25 mouse cellular contexts compared by ENCODE assay signal in genomic region chr13:23427401-23427910, GRCm38 (mm10). TPM values are rescaled to one million over a fixed set of nuclear protein-coding genes. Genes with fewer than 3 reads are reported as not detected.
DNase-seq lines count a peak whose midpoint lies in the region; ATAC-seq and TF ChIP-seq lines count a peak whose summit lies in the region.
"Had no signal": no experiment of that assay in that cellular context is flagged by ENCODE, and none has a peak within 500 bp of the region (broad histone marks: within the 10 kb centered on the region; RNA-seq: fewer than 3 reads in every experiment).

No protein-coding gene starts in this region.

- H3K9ac ChIP-seq in liver, embryonic 11.5 days (ENCODE audit: low read depth, low read length): no peak overlapping the region
- no peak overlapping the region for H3K9ac ChIP-seq in liver, embryonic 14.5 days (replicated peaks)
- no peak overlapping the region for H3K9ac ChIP-seq in midbrain, embryonic 11.5 days (ENCODE audit: low read length)
- H3K9ac ChIP-seq: embryonic facial prominence, embryonic 12.5 days; kidney, embryonic 15.5 days had no signal

- H3K9me3 ChIP-seq in liver, embryonic 11.5 days (ENCODE audit: control insufficient read depth, low read length): no peaks in the 10 kb centered on the region
- no peaks in the 10 kb centered on the region for H3K9me3 ChIP-seq in liver, embryonic 14.5 days (ENCODE audit: control insufficient read depth, low read length)
- no peaks in the 10 kb centered on the region for H3K9me3 ChIP-seq in midbrain, embryonic 11.5 days (ENCODE audit: control insufficient read depth, low read length)
- H3K9me3 ChIP-seq: embryonic facial prominence, embryonic 12.5 days; kidney, embryonic 15.5 days had no signal

- H3K36me3 ChIP-seq in liver, embryonic 11.5 days (ENCODE audit: control insufficient read depth, insufficient read depth, low read length): no peaks in the 10 kb centered on the region; the same call in 1 of the 2 replicates
- H3K36me3 ChIP-seq in liver, embryonic 14.5 days (replicated peaks; ENCODE audit: control insufficient read depth, insufficient read depth, low read depth): no peaks in the 10 kb centered on the region
- H3K36me3 ChIP-seq in midbrain, embryonic 11.5 days (ENCODE audit: control insufficient read depth, insufficient read depth, low read length): no peaks in the 10 kb centered on the region
- H3K36me3 ChIP-seq: embryonic facial prominence, embryonic 12.5 days had no signal

- peak; percentile 12 for DNase-seq in cerebellum, adult 9-10 months
- no peak for DNase-seq in cerebellum, adult 18-20 months
- no peak for DNase-seq in liver, embryonic 11.5 days (ENCODE audit: low spot score)
- DNase-seq in liver (no peak), MEL-GATA-1-ER (ENCODE audit: extremely low read depth, low read depth) (peak; percentile 46)
- DNase-seq in liver, embryonic 14.5 days (ENCODE audit: low read depth in 3 of 3, low spot score in 3 of 3): no peak
- no peak for DNase-seq in midbrain, embryonic 11.5 days (ENCODE audit: low spot score, missing footprints)
- DNase-seq in gastrocnemius, adult 18-20 months (ENCODE audit: low spot score): no peak
- DNase-seq: adrenal gland, postnatal 14 days; cerebellum, postnatal 10 days; gastrocnemius, postnatal 25 days; layer of hippocampus, adult 9-11 months; thymus, postnatal 25 days had no signal

- H3K27ac ChIP-seq in liver, embryonic 11.5 days (ENCODE audit: low read depth, low read length): no peak overlapping the region
- no peak overlapping the region for H3K27ac ChIP-seq in liver, embryonic 14.5 days
- no peak overlapping the region for H3K27ac ChIP-seq in midbrain, embryonic 11.5 days (ENCODE audit: low read depth, low read length)
- H3K27ac ChIP-seq: embryonic facial prominence, embryonic 12.5 days; kidney, embryonic 15.5 days; macrophage had no signal

- H3K4me1 ChIP-seq in liver, embryonic 11.5 days (replicated peaks; ENCODE audit: control insufficient read depth, insufficient read depth, low read length): peaks cover 17% of the 10 kb centered on the region
- H3K4me1 ChIP-seq in liver, embryonic 14.5 days (replicated peaks; ENCODE audit: control insufficient read depth in 2 of 2, insufficient read depth in 2 of 2, low read length in 1 of 2): peaks cover 12 to 23% of the 10 kb centered on the region in 2 experiments
- H3K4me1 ChIP-seq in midbrain, embryonic 11.5 days (ENCODE audit: control insufficient read depth, insufficient read depth, low read length): peaks cover 11% of the 10 kb centered on the region

- 62% methylated on average over 10 of the region's 10 CpGs for WGBS in liver, embryonic 11.5 days
- WGBS in liver, embryonic 14.5 days (ENCODE audit: insufficient replicate concordance): 66% methylated on average over 10 of the region's 10 CpGs
- WGBS in midbrain, embryonic 11.5 days: 69% methylated on average over 10 of the region's 10 CpGs

- ATAC-seq in liver, embryonic 11.5 days (replicated peaks; ENCODE audit: low FRiP score): no peak
- ATAC-seq in liver, embryonic 14.5 days (ENCODE audit: insufficient read depth): no peak
- ATAC-seq in midbrain, embryonic 11.5 days (ENCODE audit: low FRiP score): no peak
- ATAC-seq: forebrain, embryonic 16.5 days; intestine, postnatal 0 days; lung, postnatal 0 days had no signal

- H3K27me3 ChIP-seq in liver, embryonic 11.5 days (replicated peaks; ENCODE audit: control insufficient read depth, insufficient read depth, low read length): no peaks in the 10 kb centered on the region
- no peaks in the 10 kb centered on the region for H3K27me3 ChIP-seq in liver, embryonic 14.5 days (ENCODE audit: control insufficient read depth, insufficient read depth, low read length)
- no peaks in the 10 kb centered on the region for H3K27me3 ChIP-seq in midbrain, embryonic 11.5 days (ENCODE audit: control insufficient read depth, insufficient read depth, low read length)
- H3K27me3 ChIP-seq: embryonic facial prominence, embryonic 12.5 days; kidney, embryonic 15.5 days had no signal

- TF ChIP-seq EP300 in liver, embryonic 14.5 days (IDR thresholded peaks at IDR 0.05; ENCODE audit: low read depth): no peak

- H3K4me2 ChIP-seq in liver, embryonic 11.5 days: peak overlapping the region; percentile 59
- H3K4me2 ChIP-seq in liver, embryonic 14.5 days (ENCODE audit: low read depth): peak overlapping the region; percentile 29; the same call in 1 of the 2 replicates
- no peak overlapping the region for H3K4me2 ChIP-seq in midbrain, embryonic 11.5 days

- no peak for TF ChIP-seq CTCF in liver, embryonic 14.5 days (IDR thresholded peaks at IDR 0.05; ENCODE audit: low read depth)

- peak overlapping the region; percentile 29 for H3K4me3 ChIP-seq in liver, embryonic 11.5 days (ENCODE audit: low read depth, low read length)
- H3K4me3 ChIP-seq in liver, embryonic 14.5 days (ENCODE audit: insufficient read depth in 1 of 2, low read depth in 2 of 2, low read length in 2 of 2): no peak overlapping the region
- no peak overlapping the region for H3K4me3 ChIP-seq in midbrain, embryonic 11.5 days (ENCODE audit: low read depth, low read length)
- H3K4me3 ChIP-seq: embryonic facial prominence, embryonic 12.5 days; kidney, embryonic 15.5 days had no signal

RNA-seq across cellular contexts. Expression of gene Abt1, which starts 3.8 kb away (rescaled TPM):
- polyA plus RNA-seq in liver, embryonic 11.5 days (2014; fragmentation: Nextera tagmentation; extraction: Ambion mirVana): 13.1 and 13.4 TPM in 2 replicates
- polyA plus RNA-seq in liver, embryonic 14.5 days (2012; rRNA removed): 2.4 and 4.0 TPM in 2 replicates
- 5.2 and 5.3 TPM in 2 replicates for polyA plus RNA-seq in liver, embryonic 14.5 days (2014; fragmentation: Nextera tagmentation; extraction: Ambion mirVana)
- polyA plus RNA-seq in midbrain, embryonic 11.5 days (2014; fragmentation: Nextera tagmentation; extraction: Ambion mirVana): 14.0 and 14.9 TPM in 2 replicates
- 1 to 10 TPM; 3.8 to 4.2 TPM for total RNA-seq in gastrocnemius, adult 18-20 months (2021)

RNA-seq across cellular contexts. Expression of gene Btn1a1, which starts 38.2 kb away (rescaled TPM):
- polyA plus RNA-seq in liver, embryonic 11.5 days (2014; fragmentation: Nextera tagmentation; extraction: Ambion mirVana): 1.8 and 2.2 TPM in 2 replicates
- polyA plus RNA-seq in liver, embryonic 14.5 days (2012; rRNA removed): 1.5 and 2.1 TPM in 2 replicates
- 1.5 and 1.8 TPM in 2 replicates for polyA plus RNA-seq in liver, embryonic 14.5 days (2014; fragmentation: Nextera tagmentation; extraction: Ambion mirVana)
- polyA plus RNA-seq in midbrain, embryonic 11.5 days (2014; fragmentation: Nextera tagmentation; extraction: Ambion mirVana): not detected in 2 replicates
- not detected for total RNA-seq in gastrocnemius, adult 18-20 months (2021)
- total RNA-seq: gastrocnemius, postnatal 25 days; heart, adult 8-10 months; left cerebral cortex, adult 18-20 months; left cerebral cortex, postnatal 36 days; midbrain, postnatal 0 days had no signal
- polyA plus RNA-seq: hindbrain, embryonic 11.5 days; intestine, postnatal 0 days; macrophage; stomach, embryonic 14.5 days had no signal

RNA-seq across cellular contexts. Expression of gene Zfp322a, which starts 58.4 kb away (rescaled TPM):
- 36.4 and 37.0 TPM in 2 replicates for polyA plus RNA-seq in liver, embryonic 11.5 days (2014; fragmentation: Nextera tagmentation; extraction: Ambion mirVana)
- polyA plus RNA-seq in liver, embryonic 14.5 days (2012; rRNA removed): 3.0 and 5.4 TPM in 2 replicates
- polyA plus RNA-seq in liver, embryonic 14.5 days (2014; fragmentation: Nextera tagmentation; extraction: Ambion mirVana): 11.9 and 12.5 TPM in 2 replicates
- polyA plus RNA-seq in midbrain, embryonic 11.5 days (2014; fragmentation: Nextera tagmentation; extraction: Ambion mirVana): 69.4 and 77.9 TPM in 2 replicates
- total RNA-seq in gastrocnemius, adult 18-20 months (2021): 10 to 100 TPM in 1 of 2 experiments, 1 to 10 TPM in 1; 9.9 to 11.7 TPM

Comparison
In these comparisons a context has a peak if more than half of its experiments do, and no peak if none do; other contexts are left out.
1. DNase-seq: peak in cerebellum, adult 9-10 months (single experiment) and MEL-GATA-1-ER (single experiment); none in cerebellum, adult 18-20 months (0 of 2), liver, embryonic 11.5 days (single experiment), liver (single experiment), liver, embryonic 14.5 days (0 of 3), midbrain, embryonic 11.5 days (single experiment) and gastrocnemius, adult 18-20 months (single experiment).